Mouse (Mus musculus): ENCODE data around the gene Olfr633. TPM values are rescaled to one million over a fixed set of nuclear protein-coding genes. Genes with fewer than 3 reads are reported as not detected.
"Not testable (repeated sequence)": the region's sequence is repeated elsewhere in the genome, so short reads cannot be mapped to it uniquely, and the experiment has no call there.

Olfr633 gene
- polyA plus RNA-seq, 1 experiment from 2014 or later, result not detected

DNA sequence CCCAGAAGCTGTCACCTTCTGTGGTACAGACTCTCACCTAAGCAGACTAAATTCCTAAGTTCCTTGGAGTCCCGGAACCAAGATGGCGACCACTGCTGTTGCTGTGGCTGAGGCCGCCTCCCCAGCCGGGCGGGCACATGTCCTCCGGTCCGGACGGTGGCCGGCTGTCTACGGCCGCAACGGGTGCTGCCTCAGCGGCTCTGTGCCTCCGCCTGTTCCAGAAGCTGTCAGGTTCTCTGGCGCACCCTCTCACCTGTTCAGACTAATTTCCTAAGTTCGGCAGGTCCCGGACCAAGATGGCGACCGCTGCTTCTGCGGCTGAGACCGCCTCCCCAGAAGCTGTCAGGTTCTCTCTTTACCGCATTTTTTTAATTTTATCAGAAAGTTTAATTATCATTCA is 22.6 kb downstream of the Olfr633 start:
- H3K4me1 ChIP-seq (ENCODE audit: control insufficient read depth in 2 of 2, insufficient read depth in 2 of 2, low read length in 2 of 2); H3K9ac ChIP-seq (ENCODE audit: low read length); H3K36me3 ChIP-seq (ENCODE audit: control insufficient read depth, insufficient read depth, low read length); H3K27me3 ChIP-seq (ENCODE audit: control insufficient read depth, insufficient read depth, low read length); H3K4me2 ChIP-seq (ENCODE audit: low read length); H3K27ac ChIP-seq (replicated peaks in 1 of 2; ENCODE audit: control insufficient read depth in 1 of 2, insufficient read depth in 1 of 2, low read depth in 2 of 2, low read length in 2 of 2); ATAC-seq (ENCODE audit: insufficient number of reproducible peaks, insufficient read depth, low FRiP score, low read depth); H3K4me3 ChIP-seq (ENCODE audit: control insufficient read depth in 1 of 2, insufficient read depth in 1 of 2, low read depth in 1 of 2, low read length in 2 of 2); H3K9me3 ChIP-seq (ENCODE audit: control insufficient read depth, low read length): not testable (repeated sequence)
- WGBS, result 89% methylated on average over 22 of the region's 22 CpGs

DNA sequence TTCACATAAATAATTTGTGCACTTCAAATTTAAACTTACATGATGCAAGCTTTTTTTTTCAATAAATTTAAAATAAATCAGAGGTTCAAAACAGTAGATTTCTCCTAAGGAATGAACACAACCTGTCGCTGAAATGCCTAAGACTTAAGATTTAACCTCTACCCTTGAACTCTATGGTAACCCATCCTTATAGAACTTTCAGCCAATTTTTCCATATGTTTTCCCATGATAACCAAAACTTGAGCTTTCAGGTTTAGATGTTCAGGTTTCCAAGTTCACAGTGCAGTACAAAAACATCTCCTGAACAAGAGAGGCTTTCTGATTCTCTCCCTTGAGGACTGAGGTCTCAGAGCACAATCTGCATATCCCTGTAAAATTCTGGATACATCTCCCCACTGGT is 26.6 kb downstream of the Olfr633 start, which contains the start of gene Olfr635:
Gene Olfr635, plus strand, starts transcription at position 301 of the 400 bp plus-strand sequence.
- Histone ChIP-seq H3K9ac (ENCODE audit: low read length) (no peak within 1 kb of the TSS), H3K27ac (replicated peaks in 1 of 2; ENCODE audit: control insufficient read depth in 1 of 2, insufficient read depth in 1 of 2, low read depth in 2 of 2, low read length in 2 of 2) (no peak within 1 kb of the TSS), H3K4me3 (ENCODE audit: control insufficient read depth in 1 of 2, insufficient read depth in 1 of 2, low read depth in 1 of 2, low read length in 2 of 2) (no peak within 1 kb of the TSS), H3K4me2 (ENCODE audit: low read length) (no peak within 1 kb of the TSS), H3K36me3 (ENCODE audit: control insufficient read depth, insufficient read depth, low read length) (no peaks in the 10 kb centered on the region), H3K4me1 (ENCODE audit: control insufficient read depth in 2 of 2, insufficient read depth in 2 of 2, low read length in 2 of 2) (no peaks in the 10 kb centered on the region), H3K27me3 (ENCODE audit: control insufficient read depth, insufficient read depth, low read length) (no peaks in the 10 kb centered on the region), H3K9me3 (ENCODE audit: control insufficient read depth, low read length) (no peaks in the 10 kb centered on the region)
- 54% methylated on average over 1 of the region's 1 CpGs for WGBS
- no peak for ATAC-seq (ENCODE audit: insufficient number of reproducible peaks, insufficient read depth, low FRiP score, low read depth)

- no peak overlapping the region for H3K9ac ChIP-seq (ENCODE audit: low read length)
- H3K4me2 ChIP-seq (ENCODE audit: low read length), result no peak overlapping the region
- H3K27me3 ChIP-seq (ENCODE audit: control insufficient read depth, insufficient read depth, low read length), result no peaks in the 10 kb centered on the region
- H3K4me1 ChIP-seq (ENCODE audit: control insufficient read depth in 2 of 2, insufficient read depth in 2 of 2, low read length in 2 of 2), result no peaks in the 10 kb centered on the region
- no peak for ATAC-seq (ENCODE audit: insufficient number of reproducible peaks, insufficient read depth, low FRiP score, low read depth)
- H3K4me3 ChIP-seq (ENCODE audit: control insufficient read depth in 1 of 2, insufficient read depth in 1 of 2, low read depth in 1 of 2, low read length in 2 of 2), result no peak overlapping the region
- no peaks in the 10 kb centered on the region for H3K36me3 ChIP-seq (ENCODE audit: control insufficient read depth, insufficient read depth, low read length)
- 50% methylated on average over 1 of the region's 1 CpGs for WGBS
- H3K9me3 ChIP-seq (ENCODE audit: control insufficient read depth, low read length), result peaks cover 3% of the 10 kb centered on the region; the same call in 1 of the 2 replicates
- H3K27ac ChIP-seq (replicated peaks in 1 of 2; ENCODE audit: control insufficient read depth in 1 of 2, insufficient read depth in 1 of 2, low read depth in 2 of 2, low read length in 2 of 2), result no peak overlapping the region
Observed at GRCm38 (mm10) chr7:103971782-103972181, 27.5 kb downstream of the Olfr633 start.

GRCm38 (mm10) chr7:103998446-103998845 is 54.2 kb downstream of the Olfr633 start, which contains the start of gene Olfr638:
Gene Olfr638 (plus strand): TSS chr7:103998746.
- ATAC-seq (ENCODE audit: insufficient number of reproducible peaks, insufficient read depth, low FRiP score, low read depth), result no peak
- Histone ChIP-seq H3K27ac (replicated peaks in 1 of 2; ENCODE audit: control insufficient read depth in 1 of 2, insufficient read depth in 1 of 2, low read depth in 2 of 2, low read length in 2 of 2) (no peak within 1 kb of the TSS), H3K27me3 (ENCODE audit: control insufficient read depth, insufficient read depth, low read length) (no peaks in the 10 kb centered on the region), H3K4me3 (ENCODE audit: control insufficient read depth in 1 of 2, insufficient read depth in 1 of 2, low read depth in 1 of 2, low read length in 2 of 2) (no peak within 1 kb of the TSS), H3K9ac (ENCODE audit: low read length) (no peak within 1 kb of the TSS), H3K36me3 (ENCODE audit: control insufficient read depth, insufficient read depth, low read length) (no peaks in the 10 kb centered on the region), H3K4me1 (ENCODE audit: control insufficient read depth in 2 of 2, insufficient read depth in 2 of 2, low read length in 2 of 2) (no peaks in the 10 kb centered on the region), H3K4me2 (ENCODE audit: low read length) (no peak within 1 kb of the TSS), H3K9me3 (ENCODE audit: control insufficient read depth, low read length) (no peaks in the 10 kb centered on the region)

Other genes with a start within 250 kb of the Olfr633 start
- not detected in 2 replicates for gene Olfr243, start 229.8 kb upstream of the Olfr633 start, polyA plus RNA-seq (2014; fragmentation: Nextera tagmentation; extraction: Ambion mirVana)
- not detected in 2 replicates for gene Olfr628, start 214.1 kb upstream of the Olfr633 start, polyA plus RNA-seq (2014; fragmentation: Nextera tagmentation; extraction: Ambion mirVana)
- not detected in 2 replicates for gene Olfr629, start 199.5 kb upstream of the Olfr633 start, polyA plus RNA-seq (2014; fragmentation: Nextera tagmentation; extraction: Ambion mirVana)
- not detected in 2 replicates for gene Olfr630, start 187.1 kb upstream of the Olfr633 start, polyA plus RNA-seq (2014; fragmentation: Nextera tagmentation; extraction: Ambion mirVana)
- gene Olfr69, start 172.8 kb upstream of the Olfr633 start, polyA plus RNA-seq (2014; fragmentation: Nextera tagmentation; extraction: Ambion mirVana), result not detected in 2 replicates
- not detected in 2 replicates for gene Olfr68, start 164.7 kb upstream of the Olfr633 start, polyA plus RNA-seq (2014; fragmentation: Nextera tagmentation; extraction: Ambion mirVana)
- gene Olfr67, start 152.6 kb upstream of the Olfr633 start, polyA plus RNA-seq (2014; fragmentation: Nextera tagmentation; extraction: Ambion mirVana), result not detected in 2 replicates
- gene Hbb-bt, start 130.4 kb upstream of the Olfr633 start, polyA plus RNA-seq (2014; fragmentation: Nextera tagmentation; extraction: Ambion mirVana), result 4,945 and 8,964 TPM in 2 replicates
- 11,662 and 20,684 TPM in 2 replicates for gene Hbb-bs, start 116.3 kb upstream of the Olfr633 start, polyA plus RNA-seq (2014; fragmentation: Nextera tagmentation; extraction: Ambion mirVana)
- gene Hbb-bh2, start 103.9 kb upstream of the Olfr633 start, polyA plus RNA-seq (2014; fragmentation: Nextera tagmentation; extraction: Ambion mirVana), result not detected in 2 replicates
- gene Hbb-bh1, start 101.3 kb upstream of the Olfr633 start, polyA plus RNA-seq (2014; fragmentation: Nextera tagmentation; extraction: Ambion mirVana), result 15.5 and 17.8 TPM in 2 replicates
- 2,227 and 2,640 TPM in 2 replicates for gene Hbb-y, start 91.2 kb upstream of the Olfr633 start, polyA plus RNA-seq (2014; fragmentation: Nextera tagmentation; extraction: Ambion mirVana)
- not detected in 2 replicates for gene Olfr66, start 58.2 kb upstream of the Olfr633 start, polyA plus RNA-seq (2014; fragmentation: Nextera tagmentation; extraction: Ambion mirVana)
- gene Olfr64, start 50.0 kb upstream of the Olfr633 start, polyA plus RNA-seq (2014; fragmentation: Nextera tagmentation; extraction: Ambion mirVana), result not detected in 2 replicates
- gene Olfr65, start 41.0 kb upstream of the Olfr633 start, polyA plus RNA-seq (2014; fragmentation: Nextera tagmentation; extraction: Ambion mirVana), result not detected in 2 replicates
- gene Olfr631, start 15.6 kb upstream of the Olfr633 start, polyA plus RNA-seq (2014; fragmentation: Nextera tagmentation; extraction: Ambion mirVana), result not detected in 2 replicates
- not detected in 2 replicates for gene Olfr632, start 10.1 kb upstream of the Olfr633 start, polyA plus RNA-seq (2014; fragmentation: Nextera tagmentation; extraction: Ambion mirVana)
- gene Olfr635, start 26.7 kb downstream of the Olfr633 start, polyA plus RNA-seq (2014; fragmentation: Nextera tagmentation; extraction: Ambion mirVana), result not detected in 2 replicates
- gene Olfr638, start 54.3 kb downstream of the Olfr633 start, polyA plus RNA-seq (2014; fragmentation: Nextera tagmentation; extraction: Ambion mirVana), result not detected in 2 replicates
- 0.03 TPM in 1 of 2 replicates, not detected in the other for gene Olfr639, start 72.9 kb downstream of the Olfr633 start, polyA plus RNA-seq (2014; fragmentation: Nextera tagmentation; extraction: Ambion mirVana)
- gene Olfr640, start 81.1 kb downstream of the Olfr633 start, polyA plus RNA-seq (2014; fragmentation: Nextera tagmentation; extraction: Ambion mirVana), result not detected in 2 replicates
- gene Olfr641, start 91.0 kb downstream of the Olfr633 start, polyA plus RNA-seq (2014; fragmentation: Nextera tagmentation; extraction: Ambion mirVana), result not detected in 2 replicates
- gene Olfr642, start 108.2 kb downstream of the Olfr633 start, polyA plus RNA-seq (2014; fragmentation: Nextera tagmentation; extraction: Ambion mirVana), result not detected in 2 replicates
- not detected in 2 replicates for gene 4930516K23Rik, start 117.0 kb downstream of the Olfr633 start, polyA plus RNA-seq (2014; fragmentation: Nextera tagmentation; extraction: Ambion mirVana)
- not detected in 2 replicates for gene Olfr644, start 127.4 kb downstream of the Olfr633 start, polyA plus RNA-seq (2014; fragmentation: Nextera tagmentation; extraction: Ambion mirVana)
- not detected in 2 replicates for gene Olfr645, start 141.0 kb downstream of the Olfr633 start, polyA plus RNA-seq (2014; fragmentation: Nextera tagmentation; extraction: Ambion mirVana)
- gene Olfr646, start 160.4 kb downstream of the Olfr633 start, polyA plus RNA-seq (2014; fragmentation: Nextera tagmentation; extraction: Ambion mirVana), result not detected in 2 replicates
- gene Ubqln5, start 185.4 kb downstream of the Olfr633 start, polyA plus RNA-seq (2014; fragmentation: Nextera tagmentation; extraction: Ambion mirVana), result not detected in 2 replicates
- gene Olfr643, start 193.0 kb downstream of the Olfr633 start, polyA plus RNA-seq (2014; fragmentation: Nextera tagmentation; extraction: Ambion mirVana), result not detected in 2 replicates
- not detected in 2 replicates for gene Ubqln3, start 198.8 kb downstream of the Olfr633 start, polyA plus RNA-seq (2014; fragmentation: Nextera tagmentation; extraction: Ambion mirVana)
- not detected in 2 replicates for gene Ubqlnl, start 206.1 kb downstream of the Olfr633 start, polyA plus RNA-seq (2014; fragmentation: Nextera tagmentation; extraction: Ambion mirVana)
- not detected in 2 replicates for gene Olfm5, start 220.4 kb downstream of the Olfr633 start, polyA plus RNA-seq (2014; fragmentation: Nextera tagmentation; extraction: Ambion mirVana)
- 0.08 and 0.39 TPM in 2 replicates for gene Olfr648, start 239.0 kb downstream of the Olfr633 start, polyA plus RNA-seq (2014; fragmentation: Nextera tagmentation; extraction: Ambion mirVana)

Measured in heart, embryonic 14.5 days (tissue).